Mouse (Mus musculus) liver, postnatal 0 days (tissue): ENCODE data around the gene Nedd9. TPM values are rescaled to one million over a fixed set of nuclear protein-coding genes. Genes with fewer than 3 reads are reported as not detected.

Source experiments
- ATAC-seq: fragments of 200-750 bp; cut with Nextera tagmentation; 2 replicates; pipeline ENCODE4 v1.8.0; 2017; ENCODE audit warnings: mild to moderate bottlenecking, moderate library complexity
- DNase-seq: peaks from one replicate; pipeline ENCODE4 v3.0.0-alpha.2; 2016
- H3K27ac ChIP-seq: fragments of 300-500 bp; sonication (generic); 2 replicates; pipeline ENCODE4 v1.5.1; 2014; ENCODE audit warnings: antibody characterized with exemption, moderate library complexity, mild to moderate bottlenecking, low read depth
- H3K27me3 ChIP-seq: fragments of 300-500 bp; sonication (generic); 2 replicates; pipeline ENCODE4 v1.6.1; 2014; ENCODE audit warnings: low read length, control low read depth, mixed read lengths; ENCODE audit not compliant: insufficient read depth
- H3K36me3 ChIP-seq: fragments of 300-500 bp; sonication (generic); replicated peaks from 2 replicates; pipeline ENCODE4 v1.6.1; 2014; ENCODE audit warnings: mild to moderate bottlenecking, control low read depth, low read length, moderate library complexity, mixed read lengths; ENCODE audit not compliant: insufficient read depth
- H3K4me1 ChIP-seq: fragments of 300-500 bp; sonication (generic); 2 replicates; pipeline ENCODE4 v1.6.1; 2014; ENCODE audit warnings: antibody characterized with exemption, mild to moderate bottlenecking, control low read depth; ENCODE audit not compliant: insufficient read depth
- H3K4me2 ChIP-seq: fragments of 300-500 bp; sonication (generic); 2 replicates; pipeline ENCODE4 v1.6.1; 2014; ENCODE audit warnings: low read depth, mild to moderate bottlenecking, low read length, moderate library complexity, mixed read lengths
- H3K4me3 ChIP-seq: fragments of 300-500 bp; sonication (generic); 2 replicates; pipeline ENCODE4 v1.5.1; 2014; ENCODE audit warnings: low read depth, low read length
- H3K9ac ChIP-seq: fragments of 300-500 bp; sonication (generic); replicated peaks from 2 replicates; pipeline ENCODE4 v1.6.1; 2014; ENCODE audit warnings: mild to moderate bottlenecking, moderate library complexity
- H3K9me3 ChIP-seq: fragments of 300-500 bp; sonication (generic); 2 replicates; pipeline ENCODE4 v1.6.1; 2016; ENCODE audit warnings: mild to moderate bottlenecking, control low read depth, low read length, mixed read lengths
- CTCF ChIP-seq: sonication (generic); IDR thresholded peaks from 2 replicates; pipeline ENCODE4 v1.5.1; 2016; ENCODE audit warnings: antibody characterized with exemption, low read depth
- EP300 ChIP-seq: IDR thresholded peaks from 2 replicates; pipeline ENCODE4 v1.6.1; 2016; ENCODE audit warnings: antibody characterized with exemption, low read depth, mild to moderate bottlenecking
- WGBS: fragments of 180-500 bp; shearing (Covaris S2); extraction: QIAGEN DNeasy Blood & Tissue Kit; methylation state at CpG from one replicate; pipeline ENCODE4 v1.1.7; 2014; ENCODE audit not compliant: insufficient replicate concordance; 5-methylcytosine and 5-hydroxymethylcytosine counted together
- polyA plus RNA-seq: library from polyadenylated mRNA; unstranded; fragments of >200 nt; fragmentation: Nextera tagmentation; extraction: Ambion mirVana; gene quantifications from 2 replicates; pipeline ENCODE4 v1.2.1, GENCODE M21; 2015

Nedd9 gene
- polyA plus RNA-seq, 1 experiment from 2014 or later = 6.9 TPM

- TF ChIP-seq EP300 (no peak), CTCF (no peak)
- Histone ChIP-seq H3K27me3 (no peaks in the 10 kb centered on the region), H3K9ac (no peak overlapping the region), H3K27ac (no peak overlapping the region), H3K4me2 (no peak overlapping the region), H3K4me3 (no peak overlapping the region), H3K36me3 (peaks cover 24% of the 10 kb centered on the region), H3K4me1 (peaks cover 24% of the 10 kb centered on the region), H3K9me3 (no peaks in the 10 kb centered on the region)
- ATAC-seq (no peak), DNase-seq (no peak)
- WGBS = 81% methylated on average over 7 of the region's 7 CpGs
Observed at GRCm38 (mm10) chr13:41331671-41332340, 155.4 kb downstream of the Nedd9 start.

GRCm38 (mm10) chr13:41330589-41331345 lies 156.4 kb downstream of the Nedd9 start:
- Histone ChIP-seq H3K4me3 (no peak overlapping the region), H3K4me2 (no peak overlapping the region), H3K9me3 (no peaks in the 10 kb centered on the region), H3K9ac (no peak overlapping the region), H3K27me3 (no peaks in the 10 kb centered on the region), H3K36me3 (peaks cover 25% of the 10 kb centered on the region), H3K4me1 (peaks cover 19% of the 10 kb centered on the region), H3K27ac (no peak overlapping the region)
- ATAC-seq = no peak
- DNase-seq = no peak
- WGBS = 68% methylated on average over 11 of the region's 11 CpGs
- TF ChIP-seq CTCF (no peak), EP300 (no peak)

GRCm38 (mm10) chr13:41330051-41330450 lies 157.1 kb downstream of the Nedd9 start:
- H3K4me3 ChIP-seq = no peak overlapping the region
- no peak for ATAC-seq
- H3K27ac ChIP-seq = no peak overlapping the region
- no peak for DNase-seq
- no peaks in the 10 kb centered on the region for H3K9me3 ChIP-seq
- no peaks in the 10 kb centered on the region for H3K27me3 ChIP-seq
- no peak overlapping the region for H3K9ac ChIP-seq
- H3K4me1 ChIP-seq = peaks cover 14% of the 10 kb centered on the region
- peaks cover 25% of the 10 kb centered on the region for H3K36me3 ChIP-seq
- WGBS = 78% methylated on average over 4 of the region's 4 CpGs
- TF ChIP-seq CTCF (no peak), EP300 (no peak)
- H3K4me2 ChIP-seq = no peak overlapping the region

GRCm38 (mm10) chr13:41328481-41328880 lies 158.7 kb downstream of the Nedd9 start:
- Histone ChIP-seq H3K4me2 (no peak overlapping the region), H3K4me1 (peaks cover 10% of the 10 kb centered on the region; the same call in 1 of the 2 replicates), H3K9me3 (no peaks in the 10 kb centered on the region), H3K27ac (no peak overlapping the region), H3K36me3 (peaks cover 24% of the 10 kb centered on the region), H3K27me3 (no peaks in the 10 kb centered on the region), H3K9ac (no peak overlapping the region), H3K4me3 (no peak overlapping the region)
- 71% methylated on average over 2 of the region's 2 CpGs for WGBS
- DNase-seq (no peak), ATAC-seq (no peak)
- TF ChIP-seq EP300 = no peak
- no peak for TF ChIP-seq CTCF

GRCm38 (mm10) chr13:41327546-41327945 lies 159.6 kb downstream of the Nedd9 start:
- TF ChIP-seq EP300 = no peak
- no peak for TF ChIP-seq CTCF
- H3K36me3 ChIP-seq = peaks cover 21% of the 10 kb centered on the region
- no peak overlapping the region for H3K4me2 ChIP-seq
- no peaks in the 10 kb centered on the region for H3K9me3 ChIP-seq
- peaks cover 10% of the 10 kb centered on the region; the same call in 1 of the 2 replicates for H3K4me1 ChIP-seq
- H3K9ac ChIP-seq = no peak overlapping the region
- H3K4me3 ChIP-seq = no peak overlapping the region
- ATAC-seq (no peak), DNase-seq (no peak)
- WGBS = 53% methylated on average over 7 of the region's 7 CpGs
- no peak overlapping the region for H3K27ac ChIP-seq
- H3K27me3 ChIP-seq = no peaks in the 10 kb centered on the region

GRCm38 (mm10) chr13:41326134-41326533 lies 161.0 kb downstream of the Nedd9 start:
- H3K36me3 ChIP-seq = peaks cover 18% of the 10 kb centered on the region
- H3K9me3 ChIP-seq = no peaks in the 10 kb centered on the region
- TF ChIP-seq EP300 = no peak
- H3K4me1 ChIP-seq = peaks cover 9% of the 10 kb centered on the region; the same call in 1 of the 2 replicates
- no peak overlapping the region for H3K4me3 ChIP-seq
- ATAC-seq (no peak), DNase-seq (no peak)
- no peaks in the 10 kb centered on the region for H3K27me3 ChIP-seq
- WGBS = 69% methylated on average over 4 of the region's 4 CpGs
- H3K4me2 ChIP-seq = no peak overlapping the region
- H3K9ac ChIP-seq = no peak overlapping the region
- no peak overlapping the region for H3K27ac ChIP-seq
